Mouse (Mus musculus): ENCODE measurements around the gene Ier5. TPM values are rescaled to one million over a fixed set of nuclear protein-coding genes. Genes with fewer than 3 reads are reported as not detected.

Gene Ier5
- total RNA-seq, 2 experiments from 2014 or later: 16.5 to 21.5 TPM

GRCm38 (mm10) chr1:155055041-155055440 is 44.4 kb downstream of the Ier5 start:
- DNase-seq (ENCODE audit: low spot score in 2 of 2): no peak

DNA sequence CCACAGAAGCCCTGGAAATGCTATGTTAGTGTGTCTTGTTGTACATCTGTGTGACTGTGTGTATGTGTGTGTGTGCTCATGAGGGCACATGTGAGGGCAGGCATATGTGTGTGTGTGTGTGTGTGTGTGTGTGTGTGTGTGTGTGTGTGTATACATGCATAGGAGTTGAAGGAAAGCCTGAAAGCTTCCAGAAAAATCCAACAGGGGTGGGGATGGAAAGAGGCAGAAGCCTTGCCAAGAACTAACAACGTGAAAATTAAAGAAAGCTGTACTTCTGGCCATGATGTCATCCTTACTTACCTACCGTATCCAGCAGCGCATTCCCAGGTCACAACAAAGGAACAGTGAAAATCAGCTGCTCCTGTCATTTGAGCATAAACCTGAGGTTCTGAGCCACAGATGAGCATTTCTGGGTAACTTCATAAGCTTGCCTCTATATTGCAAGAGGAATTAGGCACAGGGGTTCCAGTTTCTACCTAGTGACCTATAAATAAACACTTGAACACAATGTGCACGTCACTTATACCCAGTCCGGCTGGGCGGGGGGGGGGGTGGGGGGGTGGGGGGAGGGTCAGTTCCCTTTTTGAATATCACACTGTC is 45.0 kb downstream of the Ier5 start:
- DNase-seq (ENCODE audit: low spot score in 2 of 2): no peak

- no peak for DNase-seq (ENCODE audit: low spot score in 2 of 2)
Measured at GRCm38 (mm10) chr1:155053296-155053695, 46.1 kb downstream of the Ier5 start.

GRCm38 (mm10) chr1:155052761-155053166 is 46.7 kb downstream of the Ier5 start:
- DNase-seq (ENCODE audit: low spot score in 2 of 2): no peak

DNA sequence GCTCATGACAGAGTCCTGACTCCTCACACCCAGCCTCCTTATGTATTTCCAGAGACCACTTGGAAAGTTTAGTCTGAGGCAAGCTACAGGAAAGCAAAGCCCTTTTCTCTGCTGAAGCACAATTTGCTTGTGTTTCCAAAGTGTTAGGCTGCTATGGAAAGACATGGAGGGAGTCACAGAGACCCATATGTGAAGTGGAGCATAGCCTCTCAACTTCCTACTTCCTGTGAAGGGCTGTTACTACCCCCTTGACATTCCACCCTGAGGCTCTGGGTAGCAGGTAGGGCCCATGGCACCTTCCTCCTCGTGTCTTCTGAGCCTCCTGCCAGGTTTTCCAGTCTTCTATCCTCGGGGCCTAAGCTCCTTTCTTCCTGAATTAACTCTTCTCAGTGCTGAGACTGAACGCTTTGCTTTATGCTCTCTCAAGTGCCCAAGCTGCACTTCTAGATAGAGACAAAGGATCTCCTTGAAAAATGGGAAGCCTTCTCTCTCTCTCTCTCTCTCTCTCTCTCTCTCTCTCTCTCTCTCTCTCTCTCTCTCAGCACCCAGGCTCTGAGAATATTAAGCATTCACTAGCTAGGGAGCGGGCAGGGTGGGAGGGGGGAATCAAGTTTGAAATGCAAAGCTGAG is 47.2 kb downstream of the Ier5 start:
- DNase-seq (ENCODE audit: low spot score in 2 of 2): no peak

DNA sequence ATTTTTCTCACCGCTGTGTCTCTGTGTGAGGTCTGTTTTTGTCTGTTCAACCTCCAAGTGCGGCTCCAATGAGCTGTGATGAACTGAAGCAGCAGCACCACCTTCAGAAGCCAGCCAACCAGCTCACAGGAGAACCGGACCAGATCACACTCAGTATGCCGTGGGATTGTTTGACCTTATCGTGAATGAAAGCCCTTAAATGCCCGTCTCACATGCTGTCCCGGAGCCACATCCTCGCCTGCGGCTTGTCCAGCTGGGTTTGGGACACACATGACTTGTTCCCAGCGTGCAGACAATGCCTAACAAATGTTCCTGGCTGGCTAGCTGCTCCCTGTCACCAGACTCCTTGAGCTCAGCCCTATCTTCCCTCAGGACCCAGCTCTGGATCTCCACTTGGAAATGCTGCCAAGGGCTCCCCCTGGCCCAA is 47.7 kb downstream of the Ier5 start:
- DNase-seq (ENCODE audit: low spot score in 2 of 2): no peak

DNA sequence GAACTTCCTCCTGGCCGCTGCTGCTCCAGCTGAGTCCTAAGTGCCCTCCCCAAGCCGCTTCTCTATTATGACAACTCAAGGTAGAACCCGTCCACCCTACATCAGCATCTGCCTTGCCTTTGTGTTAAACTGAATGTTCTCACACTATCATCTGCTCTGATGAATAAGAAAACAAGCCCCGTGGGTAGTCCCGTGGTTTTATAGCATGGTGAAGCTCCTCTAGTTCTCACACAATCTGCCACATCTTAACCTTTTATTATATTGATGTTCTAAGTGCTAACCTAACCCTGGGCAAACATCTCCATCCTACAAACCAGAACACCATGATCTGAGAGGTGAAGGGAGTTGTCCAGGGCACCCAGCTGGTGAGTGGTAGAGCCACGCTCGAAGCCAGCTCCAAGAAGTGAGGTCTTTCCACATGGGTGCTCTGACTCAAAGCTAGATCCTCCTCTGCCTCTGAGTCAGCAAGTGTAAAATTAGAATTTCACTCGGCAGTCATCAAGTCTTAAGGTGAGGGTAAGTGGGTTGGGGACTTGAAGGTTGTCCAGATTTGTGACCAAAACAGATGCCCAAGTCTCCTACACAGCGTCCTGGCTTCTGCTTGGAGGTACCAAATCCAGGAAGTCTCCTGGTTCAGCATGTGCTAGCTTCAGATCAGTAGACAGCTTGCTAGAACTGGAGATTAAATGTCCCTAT is 48.4 kb downstream of the Ier5 start:
- no peak for DNase-seq (ENCODE audit: low spot score in 2 of 2)

DNA sequence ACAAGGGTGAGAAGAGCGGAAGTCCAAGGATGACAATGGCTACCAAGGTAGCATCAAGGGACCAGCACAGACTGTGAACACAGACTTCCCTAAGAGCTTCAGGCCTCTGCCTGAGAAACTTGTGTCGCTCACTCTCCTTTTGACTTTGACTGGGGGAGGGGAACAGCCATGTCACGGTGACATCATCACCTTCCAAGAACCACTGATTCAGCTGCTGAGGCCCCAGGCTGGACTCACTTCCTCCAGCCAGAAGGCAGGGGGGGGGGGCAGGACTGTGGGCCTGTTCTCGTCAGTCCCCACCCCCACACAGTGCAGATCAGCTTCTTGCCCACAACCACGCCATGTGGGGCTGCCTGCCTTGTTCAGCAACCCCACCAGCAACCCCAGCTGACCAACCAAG is 49.3 kb downstream of the Ier5 start:
- DNase-seq (ENCODE audit: low spot score in 2 of 2): peak in 1 of 2 experiments; percentile 48

GRCm38 (mm10) chr1:155048947-155049346 is 50.5 kb downstream of the Ier5 start:
- DNase-seq (ENCODE audit: low spot score in 2 of 2): peak; percentile 95 to 96

Other genes starting within 250 kb of the Ier5 start
- gene Cacna1e, start 215.1 kb downstream of the Ier5 start, total RNA-seq (2021): 100 to 1,000 TPM; 134 to 151 TPM
- 1 to 10 TPM; 3.0 to 3.7 TPM for gene Mr1, start 47.2 kb upstream of the Ier5 start, total RNA-seq (2021)
- gene Stx6, start 59.1 kb upstream of the Ier5 start, total RNA-seq (2021): 10 to 100 TPM; 84.5 to 90.1 TPM
- 1 to 10 TPM; 6.2 to 8.4 TPM for gene BC034090, start 144.8 kb upstream of the Ier5 start, total RNA-seq (2021)

All from layer of hippocampus, postnatal 10 days (tissue).